Mouse (Mus musculus): ENCODE measurements around the gene Nf2.

GRCm38 (mm10) chr11:4881087-4881486, 31.8 kb upstream of the Nf2 start:
- no peak for TF ChIP-seq CTCF (IDR thresholded peaks at IDR 0.05; ENCODE audit: extremely low read depth, insufficient read depth, insufficient read length, insufficient replicate concordance)
- no peak for TF ChIP-seq POLR2A (IDR thresholded peaks at IDR 0.05; ENCODE audit: low read depth, low read length)
